Mouse (Mus musculus) heart, adult 2 months (tissue): ENCODE results near the gene Celf2. TPM values are rescaled to one million over a fixed set of nuclear protein-coding genes. Genes with fewer than 3 reads are reported as not detected.

Experiments
- DNase-seq, 2 experiments: peaks; one replicate each; pipeline ENCODE4 v3.0.0; 2021
- H3K27ac ChIP-seq: fragments of 200-600 bp; 2 replicates; pipeline ENCODE4 v1.8.1; 2022
- H3K27me3 ChIP-seq: fragments of 200-500 bp; 2 replicates; pipeline ENCODE4 v1.6.1; 2012; ENCODE audit warnings: mild to moderate bottlenecking, low read length, inconsistent platforms, mixed read lengths; ENCODE audit not compliant: control insufficient read depth, insufficient read depth
- H3K36me3 ChIP-seq: fragments of 200-500 bp; 2 replicates; pipeline ENCODE4 v1.6.1; 2012; ENCODE audit warnings: low read length, inconsistent platforms; ENCODE audit not compliant: control insufficient read depth, insufficient read depth
- H3K4me1 ChIP-seq: fragments of 200-500 bp; 2 replicates; pipeline ENCODE4 v1.6.1; 2011; ENCODE audit warnings: low read length; ENCODE audit not compliant: control insufficient read depth, insufficient read depth
- H3K4me3 ChIP-seq: fragments of 200-600 bp; 2 replicates; pipeline ENCODE4 v1.8.1; 2022
- H3K79me2 ChIP-seq: fragments of 200-500 bp; replicated peaks from 2 replicates; pipeline ENCODE4 v1.6.1; 2012; ENCODE audit warnings: mild to moderate bottlenecking, inconsistent platforms, low read length, moderate library complexity, mixed read lengths; ENCODE audit not compliant: control insufficient read depth, insufficient read depth
- H3K9ac ChIP-seq: fragments of 200-500 bp; 2 replicates; pipeline ENCODE4 v1.6.1; 2012; ENCODE audit warnings: low read depth, mild to moderate bottlenecking, control low read depth, inconsistent platforms, low read length, mixed read lengths
- CTCF ChIP-seq: fragments of 200-600 bp; IDR thresholded peaks from 2 replicates; pipeline ENCODE4 v1.8.1; 2022; ENCODE audit warnings: antibody characterized with exemption, mild to moderate bottlenecking, moderate library complexity
- EP300 ChIP-seq: fragments of 200-500 bp; IDR thresholded peaks from 2 replicates; pipeline ENCODE4 v1.6.1; 2011; ENCODE audit warnings: low read depth, low read length, control low read depth; ENCODE audit not compliant: insufficient read depth
- POLR2A ChIP-seq: fragments of 200-500 bp; IDR thresholded peaks from 2 replicates; pipeline ENCODE4 v1.6.1; 2011; ENCODE audit warnings: mild to moderate bottlenecking, low read depth, low read length, control low read depth; ENCODE audit not compliant: insufficient read depth
- WGBS: fragments of 180-500 bp; shearing (Covaris S2); methylation state at CpG from one replicate; pipeline ENCODE4 v1.1.7; 2018; 5-methylcytosine and 5-hydroxymethylcytosine counted together
- intact Hi-C: fragments of 180-260 bp; cut with DNase I; formaldehyde crosslinking; loops from one replicate; pipeline ENCODE4 v1.15.1; 2025
- polyA plus RNA-seq: library from polyadenylated mRNA; depleted of rRNA; stranded (reverse); fragments of >200 nt; gene quantifications from 2 replicates; pipeline ENCODE4 v1.2.3, GENCODE M21; 2012
- total RNA-seq, 2 experiments: library from RNA; stranded (reverse); gene quantifications; 2 replicates each; pipeline ENCODE4 v1.2.3; 2021

Celf2 gene
- total and polyA plus RNA-seq, 3 experiments, result 38.1 to 63.9 (median 56.7) TPM

DNA sequence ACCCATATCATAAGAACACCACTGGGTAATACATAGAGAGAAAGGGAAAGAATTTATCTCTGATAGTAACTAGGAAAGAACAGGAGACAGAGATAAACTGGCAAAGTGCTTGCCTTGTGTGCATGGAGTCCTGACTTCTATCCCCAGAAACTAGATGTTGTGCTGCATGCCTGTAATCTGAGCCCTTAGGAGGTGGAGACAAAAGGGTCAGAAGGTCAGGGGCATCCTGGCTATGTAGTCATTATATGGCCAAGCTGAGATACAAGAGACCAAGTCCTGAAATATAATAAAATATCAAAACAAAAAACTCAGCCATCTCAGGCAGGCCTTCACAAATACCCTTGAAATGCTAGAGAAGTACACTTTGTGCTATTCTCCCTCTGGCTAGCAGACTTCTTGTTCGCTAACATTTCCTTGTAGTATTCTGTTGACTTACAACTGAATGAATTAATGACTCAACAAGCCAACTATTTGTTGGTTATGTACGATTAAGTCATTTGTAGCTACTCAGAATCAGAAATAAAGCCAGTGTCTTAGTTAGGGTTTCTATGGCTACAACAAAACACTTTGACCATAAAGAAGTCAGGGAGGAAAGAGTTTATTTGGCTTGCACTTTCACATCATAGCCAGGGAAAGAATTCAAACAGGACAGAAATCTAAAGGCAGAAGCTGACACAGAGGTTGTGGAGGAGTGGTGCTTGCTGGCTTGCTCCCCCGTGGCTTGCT is 284.9 kb downstream of the Celf2 start:
- Histone ChIP-seq H3K36me3 (no peaks in the 10 kb centered on the region), H3K4me1 (no peaks in the 10 kb centered on the region), H3K27ac (no peak overlapping the region), H3K27me3 (no peaks in the 10 kb centered on the region), H3K79me2 (no peaks in the 10 kb centered on the region), H3K9ac (no peak overlapping the region), H3K4me3 (no peak overlapping the region)
- no peak for TF ChIP-seq CTCF
- no peak for TF ChIP-seq EP300
- TF ChIP-seq POLR2A, result no peak
- WGBS, result 67% methylated on average over 3 of the region's 3 CpGs
- DNase-seq, result no peak
- intact Hi-C loops, result no loop called here

DNA sequence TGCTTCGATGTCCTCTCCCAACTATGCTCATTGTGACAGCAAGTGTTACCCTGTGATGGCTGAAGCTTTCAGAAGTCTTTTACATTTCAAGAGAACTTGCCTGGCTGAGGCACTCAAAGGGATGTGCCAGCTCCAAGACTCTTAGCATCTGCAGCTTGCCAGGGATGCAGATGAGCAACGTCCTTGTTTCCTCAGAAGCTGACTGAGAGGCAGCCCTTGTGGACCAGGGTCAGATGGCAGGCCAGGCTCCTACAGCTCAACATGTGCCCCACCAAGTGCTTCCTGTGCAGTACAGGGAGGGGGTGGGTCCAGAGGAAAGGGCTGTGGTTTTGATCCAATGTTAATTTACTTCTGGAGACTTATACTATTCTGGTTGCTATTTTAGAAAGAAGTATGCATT is 285.8 kb downstream of the Celf2 start:
- Histone ChIP-seq H3K36me3 (no peaks in the 10 kb centered on the region), H3K9ac (no peak overlapping the region), H3K27ac (no peak overlapping the region), H3K27me3 (no peaks in the 10 kb centered on the region), H3K79me2 (no peaks in the 10 kb centered on the region), H3K4me3 (no peak overlapping the region), H3K4me1 (no peaks in the 10 kb centered on the region)
- TF ChIP-seq EP300, result no peak
- TF ChIP-seq POLR2A, result no peak
- TF ChIP-seq CTCF, result no peak
- DNase-seq, result no peak
- WGBS, result 37% methylated on average over 2 of the region's 2 CpGs
- intact Hi-C loops, result no loop called here

DNA sequence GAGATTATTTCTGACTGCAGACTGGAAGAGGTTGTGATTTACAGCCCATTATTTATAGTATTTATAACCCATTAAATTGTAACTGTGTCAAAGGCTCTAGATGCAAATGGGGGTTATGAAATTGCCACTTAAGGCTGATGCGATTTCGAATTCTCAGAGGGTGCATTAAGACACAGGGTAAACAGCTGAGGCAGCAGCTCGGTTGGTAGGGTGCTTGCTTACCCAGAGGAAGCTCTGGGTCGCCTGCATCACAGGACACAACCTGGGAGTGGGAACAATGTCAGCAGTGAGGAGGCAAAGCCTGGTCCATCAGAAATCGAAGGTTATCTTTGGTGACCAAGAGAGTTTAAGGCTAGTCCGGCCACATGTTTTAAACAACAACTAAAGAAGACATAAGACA is 286.5 kb downstream of the Celf2 start:
- Histone ChIP-seq H3K27ac (no peak overlapping the region), H3K27me3 (no peaks in the 10 kb centered on the region), H3K4me3 (no peak overlapping the region), H3K79me2 (no peaks in the 10 kb centered on the region), H3K36me3 (no peaks in the 10 kb centered on the region), H3K9ac (no peak overlapping the region), H3K4me1 (no peaks in the 10 kb centered on the region)
- intact Hi-C loops, result no loop called here
- no peak for DNase-seq
- TF ChIP-seq EP300 (no peak), POLR2A (no peak), CTCF (no peak)
- 80% methylated on average over 6 of the region's 6 CpGs for WGBS

DNA sequence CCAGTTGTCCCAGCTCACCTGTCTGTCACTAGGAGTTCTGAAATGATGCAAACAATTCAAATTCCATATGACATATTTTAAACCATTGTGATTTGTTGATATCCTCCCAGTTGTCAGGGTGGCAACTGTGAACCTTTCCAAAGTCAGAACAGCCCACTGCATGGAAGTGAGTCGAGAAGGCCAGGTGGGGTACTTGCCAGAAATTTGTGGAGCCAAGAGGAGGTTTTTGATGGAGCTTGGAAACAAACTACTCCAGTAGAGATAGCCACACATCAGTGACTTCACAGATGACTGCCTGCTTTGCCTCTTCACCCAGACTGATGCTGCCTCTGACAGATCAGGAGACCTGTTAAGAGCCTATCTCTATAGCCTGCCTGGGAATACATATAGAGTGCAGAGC is 287.5 kb downstream of the Celf2 start:
- no peaks in the 10 kb centered on the region for H3K27me3 ChIP-seq
- no peak overlapping the region for H3K9ac ChIP-seq
- H3K4me1 ChIP-seq, result no peaks in the 10 kb centered on the region
- no peaks in the 10 kb centered on the region for H3K79me2 ChIP-seq
- H3K27ac ChIP-seq, result no peak overlapping the region
- TF ChIP-seq POLR2A (no peak), EP300 (no peak), CTCF (no peak)
- no peak overlapping the region for H3K4me3 ChIP-seq
- intact Hi-C loops, result no loop called here
- WGBS, result 59% methylated on average over 1 of the region's 1 CpGs
- DNase-seq, result no peak
- no peaks in the 10 kb centered on the region for H3K36me3 ChIP-seq

DNA sequence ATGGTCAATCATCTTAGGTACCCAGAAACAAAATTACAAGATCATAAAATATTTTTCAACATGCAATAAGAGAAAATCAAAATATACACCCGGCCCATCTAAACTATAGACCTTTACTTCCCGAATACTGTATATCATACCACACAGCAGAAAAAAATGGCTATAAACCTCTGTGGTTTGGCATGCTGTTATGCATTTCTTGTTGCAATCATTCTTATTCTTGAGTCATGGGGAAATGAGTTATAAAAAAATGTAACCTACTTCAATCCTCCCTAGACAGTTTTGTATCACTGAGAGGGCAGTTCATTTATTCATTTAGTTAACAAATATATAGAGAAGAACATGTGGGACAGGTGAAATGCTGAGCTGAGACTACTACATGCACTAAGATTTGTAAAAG is 291.3 kb downstream of the Celf2 start:
- no peaks in the 10 kb centered on the region for H3K36me3 ChIP-seq
- intact Hi-C loops, result no loop called here
- no peaks in the 10 kb centered on the region for H3K4me1 ChIP-seq
- H3K4me3 ChIP-seq, result no peak overlapping the region
- no peak overlapping the region for H3K27ac ChIP-seq
- TF ChIP-seq POLR2A (no peak), CTCF (no peak), EP300 (no peak)
- DNase-seq, result no peak
- H3K9ac ChIP-seq, result no peak overlapping the region
- H3K27me3 ChIP-seq, result no peaks in the 10 kb centered on the region
- 92% methylated on average over 2 of the region's 2 CpGs for WGBS
- no peaks in the 10 kb centered on the region for H3K79me2 ChIP-seq

DNA sequence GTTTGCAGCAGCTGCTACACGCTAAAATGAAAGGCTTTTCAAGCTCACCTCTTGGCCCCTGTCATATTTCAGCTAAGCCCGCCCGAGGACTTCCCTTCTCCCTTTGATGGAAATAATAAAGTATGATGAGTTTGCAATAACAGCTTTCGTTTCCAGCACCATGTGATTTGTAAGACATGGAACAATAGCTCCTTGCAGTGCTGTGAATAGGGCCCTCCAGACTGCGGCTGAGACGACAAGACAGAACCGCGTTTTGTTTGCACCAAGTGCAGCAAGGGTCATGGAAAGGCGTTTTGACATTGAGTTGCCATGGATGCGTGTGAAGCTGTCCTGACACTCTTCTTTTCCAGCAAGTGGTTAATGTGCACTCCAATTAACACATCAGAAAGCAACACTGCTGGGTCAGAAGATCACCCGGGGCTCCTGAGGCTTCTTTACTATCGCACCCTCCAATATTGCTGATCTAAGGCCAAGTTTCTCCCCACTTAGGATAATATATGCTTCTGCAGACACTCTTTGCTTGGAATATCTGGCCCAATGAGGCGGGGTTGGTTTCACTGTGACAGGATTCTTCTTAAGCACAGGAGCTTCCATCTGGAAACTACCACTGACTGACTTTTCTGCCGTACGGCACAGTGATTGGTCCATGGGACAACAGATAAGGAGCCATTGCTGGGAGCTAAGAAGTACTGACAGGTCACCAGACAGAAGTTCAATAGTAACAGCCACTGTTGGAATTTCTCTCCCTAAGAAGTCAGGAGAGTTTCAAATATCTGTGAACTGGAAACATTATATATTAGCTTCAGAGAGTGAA is 301.5 kb downstream of the Celf2 start:
- intact Hi-C loops, result no loop called here
- 83% methylated on average over 15 of the region's 15 CpGs for whole genome bisulfite sequencing
- H3K4me1 ChIP-seq, result no peaks in the 10 kb centered on the region
- no peak for DNase-seq
- TF ChIP-seq CTCF (no peak), EP300 (no peak), POLR2A (no peak)
- no peaks in the 10 kb centered on the region for H3K27me3 ChIP-seq
- H3K4me3 ChIP-seq, result no peak overlapping the region
- H3K36me3 ChIP-seq, result no peaks in the 10 kb centered on the region
- H3K27ac ChIP-seq, result no peak overlapping the region
- no peak overlapping the region for H3K9ac ChIP-seq
- no peaks in the 10 kb centered on the region for H3K79me2 ChIP-seq
